Mouse (Mus musculus): ENCODE measurements around the gene Dnah7a.

DNA sequence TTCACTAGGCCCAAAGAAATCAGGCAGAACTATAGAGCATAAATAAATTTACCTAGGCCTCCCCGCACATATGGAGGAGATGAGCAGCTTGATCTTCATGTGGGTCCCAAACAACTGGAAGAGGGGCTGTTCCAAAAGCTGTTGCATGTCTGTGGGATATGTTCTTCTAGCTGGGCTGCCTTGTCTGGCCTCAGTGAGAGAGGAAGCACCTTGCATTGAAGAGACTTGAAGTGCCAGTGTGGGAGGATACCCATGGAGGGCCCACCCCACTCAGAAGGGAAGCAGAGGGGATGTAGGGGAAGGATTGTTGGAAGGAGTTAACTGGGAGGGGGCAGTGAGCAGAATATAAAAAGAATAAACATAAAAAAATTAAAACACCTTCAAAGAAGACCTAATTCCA is 44.6 kb upstream of the Dnah7a start:
- TF ChIP-seq POLR2A (IDR thresholded peaks at IDR 0.05; ENCODE audit: insufficient read depth, low read depth, low read length) (no peak), CTCF (IDR thresholded peaks at IDR 0.05) (no peak), EP300 (IDR thresholded peaks at IDR 0.05; ENCODE audit: insufficient read depth, low read depth, low read length) (no peak)

Measured in heart, adult 2 months (tissue).